Mouse (Mus musculus): Measurements from ENCODE around the gene Rrp8. TPM values are rescaled to one million over a fixed set of nuclear protein-coding genes. Genes with fewer than 3 reads are reported as not detected.

Rrp8 gene
- total RNA-seq, 2 experiments from 2014 or later: 9.6 to 14.5 TPM

GRCm38 (mm10) chr7:105703816-105704215 is 33.4 kb downstream of the Rrp8 start:
- DNase-seq: no peak

- no peak for DNase-seq
Observed at GRCm38 (mm10) chr7:105703184-105703583, 34.0 kb downstream of the Rrp8 start.

- no peak for DNase-seq
Observed at GRCm38 (mm10) chr7:105690875-105691274, 46.3 kb downstream of the Rrp8 start.

- no peak for DNase-seq
Observed at GRCm38 (mm10) chr7:105685541-105686197, 51.5 kb downstream of the Rrp8 start.

Other genes with a start within 250 kb of the Rrp8 start
- gene Smpd1, start 183.0 kb downstream of the Rrp8 start, total RNA-seq (2021): 100 to 1,000 TPM; 170 to 189 TPM
- 100 to 1,000 TPM; 119 to 124 TPM for gene Apbb1, start 155.7 kb downstream of the Rrp8 start, total RNA-seq (2021)
- gene Hpx, start 137.2 kb downstream of the Rrp8 start, total RNA-seq (2021): not detected
- gene Trim3, start 103.8 kb downstream of the Rrp8 start, total RNA-seq (2021): 10 to 100 TPM; 20.7 to 21.3 TPM
- 10 to 100 TPM; 77.9 to 82.3 TPM for gene Timm10b, start 97.3 kb downstream of the Rrp8 start, total RNA-seq (2021)
- 10 to 100 TPM; 11.6 to 12.4 TPM for gene Arfip2, start 97.0 kb downstream of the Rrp8 start, total RNA-seq (2021)
- 1 to 10 TPM; 3.1 to 5.9 TPM for gene Gm45799, start 96.8 kb downstream of the Rrp8 start, total RNA-seq (2021)
- under 1 TPM; 0.23 to 0.30 TPM for gene Dnhd1, start 86.6 kb downstream of the Rrp8 start, total RNA-seq (2021)
- 10 to 100 TPM; 75.0 to 75.7 TPM for gene Ilk, start 793 bp downstream of the Rrp8 start, total RNA-seq (2021)
- gene Taf10, start 7.0 kb upstream of the Rrp8 start, total RNA-seq (2021): 100 to 1,000 TPM in 1 of 2 experiments, 10 to 100 TPM in 1; 94.8 to 120 TPM
- 10 to 100 TPM; 39.1 to 52.2 TPM for gene Tpp1, start 14.8 kb upstream of the Rrp8 start, total RNA-seq (2021)
- 1 to 10 TPM; 6.0 to 7.3 TPM for gene Dchs1, start 50.3 kb upstream of the Rrp8 start, total RNA-seq (2021)
- gene Mrpl17, start 73.7 kb upstream of the Rrp8 start, total RNA-seq (2021): 100 to 1,000 TPM; 121 to 126 TPM
- 10 to 100 TPM; 11.4 to 44.9 TPM for gene Gm4070, start 216.6 kb upstream of the Rrp8 start, total RNA-seq (2021)

Measured in heart, adult 18-20 months (tissue).